Mouse (Mus musculus) kidney, adult 2 months (tissue): ENCODE data around the gene Tenm3.

Experiments
- CTCF ChIP-seq: fragments of 200-500 bp; conservative IDR thresholded peaks from 2 replicates; pipeline ENCODE4 v1.5.1; 2011; ENCODE audit warnings: low read depth, mild to moderate bottlenecking, control low read depth, low read length, moderate library complexity, mixed read lengths; ENCODE audit not compliant: insufficient read depth, insufficient read length
- POLR2A ChIP-seq: fragments of 200-500 bp; IDR thresholded peaks from one replicate; pipeline ENCODE4 v1.6.1; 2011; ENCODE audit warnings: low read depth, low read length, control low read depth

DNA sequence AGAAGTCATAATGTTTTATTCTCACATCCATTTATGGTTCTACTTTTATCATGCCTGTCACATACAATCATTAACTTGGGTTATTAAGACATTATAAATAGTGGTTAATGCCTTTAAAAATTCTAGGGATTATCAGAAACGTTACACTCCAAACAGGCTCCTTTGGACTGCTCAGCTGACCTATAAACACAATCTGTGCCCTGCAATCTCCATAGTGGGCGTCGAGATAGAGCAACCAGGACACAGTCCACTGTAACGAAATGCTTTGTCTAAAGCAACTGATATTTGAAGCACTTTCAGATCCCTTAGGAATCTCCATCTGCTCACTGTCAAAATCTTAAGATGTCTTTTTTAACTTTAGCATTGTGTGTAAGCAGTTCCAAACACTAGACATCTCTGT is 207.9 kb downstream of the Tenm3 start:
- TF ChIP-seq POLR2A (no peak), CTCF (no peak)
